In the genomic region with DNA sequence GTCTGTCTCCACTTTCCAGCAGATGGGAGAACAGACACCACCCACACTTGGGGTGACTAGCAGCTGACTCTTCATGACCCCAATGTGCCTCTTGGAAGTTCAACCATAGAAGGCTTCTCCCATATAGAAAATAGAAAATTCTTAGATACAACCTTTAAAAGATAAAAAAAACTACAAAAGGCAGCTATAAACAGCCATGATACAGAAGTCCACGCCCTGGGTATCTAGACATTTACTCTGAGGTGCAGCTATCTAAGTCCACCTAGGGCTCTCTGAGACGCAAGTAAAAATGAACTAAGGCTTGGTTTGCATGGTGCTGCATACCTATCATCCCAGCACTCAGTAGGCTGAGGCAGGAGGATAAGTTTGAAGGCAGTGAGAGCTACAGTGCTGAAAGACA, we compare ENCODE assay signal across 25 mouse cellular contexts.
"Had no signal": no experiment of that assay in that cellular context is flagged by ENCODE, and none has a peak within 500 bp of the region (broad histone marks: within the 10 kb centered on the region; RNA-seq: fewer than 3 reads in every experiment).

No protein-coding gene starts in this region.

- H3K4me3 ChIP-seq: embryonic facial prominence, embryonic 10.5 days; embryonic facial prominence, embryonic 12.5 days; embryonic facial prominence, embryonic 13.5 days; embryonic facial prominence, embryonic 15.5 days; erythroblast, embryonic 14.5 days; forebrain, embryonic 10.5 days; forebrain, embryonic 12.5 days; forebrain, embryonic 13.5 days; forebrain, embryonic 15.5 days; gastrocnemius, adult 2 months; heart, adult 2 months had no signal

- H3K27me3 ChIP-seq: embryonic facial prominence, embryonic 12.5 days; embryonic facial prominence, embryonic 15.5 days; forebrain, embryonic 12.5 days; forebrain, embryonic 13.5 days; forebrain, embryonic 15.5 days had no signal

- H3K9me3 ChIP-seq: embryonic facial prominence, embryonic 10.5 days; embryonic facial prominence, embryonic 12.5 days; embryonic facial prominence, embryonic 13.5 days; embryonic facial prominence, embryonic 15.5 days; forebrain, embryonic 10.5 days; forebrain, embryonic 12.5 days; forebrain, embryonic 13.5 days; forebrain, embryonic 15.5 days had no signal

- H3K27ac ChIP-seq: embryonic facial prominence, embryonic 10.5 days; embryonic facial prominence, embryonic 12.5 days; embryonic facial prominence, embryonic 13.5 days; embryonic facial prominence, embryonic 15.5 days; forebrain, embryonic 10.5 days; forebrain, embryonic 12.5 days; forebrain, embryonic 13.5 days; forebrain, embryonic 15.5 days; heart, adult 2 months had no signal

- H3K36me3 ChIP-seq: embryonic facial prominence, embryonic 12.5 days; embryonic facial prominence, embryonic 13.5 days; embryonic facial prominence, embryonic 15.5 days; forebrain, embryonic 12.5 days; forebrain, embryonic 15.5 days had no signal

- H3K9ac ChIP-seq: embryonic facial prominence, embryonic 12.5 days; embryonic facial prominence, embryonic 13.5 days; embryonic facial prominence, embryonic 15.5 days; forebrain, embryonic 12.5 days; forebrain, embryonic 13.5 days; forebrain, embryonic 15.5 days; forebrain, postnatal 0 days had no signal

- DNase-seq: cerebellum, adult 9-10 months; cerebellum, adult 9-11 months; cerebellum, postnatal 10 days; cerebellum, postnatal 14 days; cerebellum, postnatal 25 days; cerebellum, postnatal 36 days; embryo, embryonic 11 days; forebrain, postnatal 0 days; gastrocnemius, adult 2 months; gastrocnemius, postnatal 10 days; gastrocnemius, postnatal 14 days; gastrocnemius, postnatal 25 days; gastrocnemius, postnatal 36 days; heart, adult 11 months; heart, adult 18-20 months; heart, adult 2 months had no signal
